Mouse (Mus musculus) spleen, adult 2 months (tissue): ENCODE measurements around the gene Tbc1d5. TPM values are rescaled to one million over a fixed set of nuclear protein-coding genes. Genes with fewer than 3 reads are reported as not detected.

Experiments used
- DNase-seq, 2 experiments: peaks; one replicate each; pipeline versions ENCODE4 v3.0.0 to v3.0.0-alpha.2; 2012 to 2021; ENCODE audit warnings: low spot score in 2 of 2, low read depth in 1 of 2
- H3K27ac ChIP-seq: fragments of 200-500 bp; 2 replicates; pipeline ENCODE4 v1.5.1; 2012; ENCODE audit warnings: low read length, inconsistent platforms; ENCODE audit not compliant: insufficient read depth
- H3K27me3 ChIP-seq: fragments of 200-500 bp; 2 replicates; pipeline ENCODE4 v1.6.1; 2012; ENCODE audit warnings: mild to moderate bottlenecking, moderate library complexity, low read length, inconsistent platforms; ENCODE audit not compliant: control insufficient read depth, insufficient read depth
- H3K36me3 ChIP-seq: fragments of 200-500 bp; 2 replicates; pipeline ENCODE4 v1.6.1; 2012; ENCODE audit warnings: mild to moderate bottlenecking, low read length, inconsistent platforms; ENCODE audit not compliant: control insufficient read depth, insufficient read depth
- H3K4me1 ChIP-seq: fragments of 200-500 bp; 2 replicates; pipeline ENCODE4 v1.6.1; 2011; ENCODE audit warnings: inconsistent platforms; ENCODE audit not compliant: control insufficient read depth, insufficient read depth, insufficient read length
- H3K4me3 ChIP-seq: fragments of 200-500 bp; 2 replicates; pipeline ENCODE4 v1.5.1; 2011; ENCODE audit warnings: mild to moderate bottlenecking, inconsistent platforms; ENCODE audit not compliant: insufficient read depth, insufficient read length; ENCODE audit errors: extremely low read depth
- CTCF ChIP-seq: fragments of 200-500 bp; IDR thresholded peaks from 2 replicates; pipeline ENCODE4 v1.5.1; 2011; ENCODE audit warnings: mild to moderate bottlenecking, inconsistent platforms; ENCODE audit not compliant: insufficient read depth, insufficient read length, insufficient replicate concordance; ENCODE audit errors: extremely low read depth
- POLR2A ChIP-seq: fragments of 200-500 bp; IDR thresholded peaks from 2 replicates; pipeline ENCODE4 v1.6.1; 2011; ENCODE audit warnings: low read depth, low read length, inconsistent platforms
- WGBS: fragments of 180-500 bp; shearing (Covaris S2); methylation state at CpG from one replicate; pipeline ENCODE4 v1.1.7; 2018; 5-methylcytosine and 5-hydroxymethylcytosine counted together
- polyA plus RNA-seq: library from polyadenylated mRNA; depleted of rRNA; stranded (reverse); fragments of >200 nt; gene quantifications from 2 replicates; pipeline ENCODE4 v1.2.3, GENCODE M21; 2012

The Tbc1d5 gene
- polyA plus RNA-seq, 1 experiment, result 11.4 TPM

DNA sequence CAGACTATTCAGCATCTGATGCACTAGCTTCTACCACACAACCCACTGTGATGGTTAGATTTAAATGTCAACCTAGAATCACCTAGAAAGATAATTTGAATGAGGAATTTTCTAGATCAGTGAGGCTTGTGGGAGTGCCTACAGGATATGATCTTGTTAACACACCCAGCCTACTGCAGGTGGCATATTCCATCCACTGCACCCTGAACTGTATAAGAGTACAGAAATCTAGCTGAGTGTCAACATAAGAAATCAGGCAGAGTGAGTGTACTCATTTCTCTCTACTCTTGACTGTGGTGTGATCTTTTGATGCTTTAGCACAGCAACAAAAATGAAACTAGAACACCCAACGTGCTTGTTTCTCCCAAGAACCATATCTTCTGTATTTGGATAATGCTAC lies 6.8 kb downstream of the Tbc1d5 start:
- H3K4me1 ChIP-seq, result no peaks in the 10 kb centered on the region
- no peaks in the 10 kb centered on the region for H3K27me3 ChIP-seq
- H3K27ac ChIP-seq, result no peak overlapping the region
- no peak overlapping the region for H3K4me3 ChIP-seq
- no peak for DNase-seq
- TF ChIP-seq CTCF (no peak), POLR2A (no peak)
- H3K36me3 ChIP-seq, result no peaks in the 10 kb centered on the region
- 37% methylated on average over 1 of the region's 1 CpGs for WGBS

- Histone ChIP-seq H3K36me3 (no peaks in the 10 kb centered on the region), H3K4me3 (no peak overlapping the region), H3K27me3 (no peaks in the 10 kb centered on the region), H3K4me1 (no peaks in the 10 kb centered on the region), H3K27ac (no peak overlapping the region)
- 96% methylated on average over 3 of the region's 3 CpGs for WGBS
- TF ChIP-seq CTCF (no peak), POLR2A (no peak)
- no peak for DNase-seq
Observed at GRCm38 (mm10) chr17:51171504-51171903, 7.6 kb downstream of the Tbc1d5 start.

GRCm38 (mm10) chr17:51169911-51170310 lies 9.2 kb downstream of the Tbc1d5 start:
- no peak for TF ChIP-seq POLR2A
- TF ChIP-seq CTCF, result no peak
- Histone ChIP-seq H3K4me3 (no peak overlapping the region), H3K4me1 (no peaks in the 10 kb centered on the region), H3K27ac (no peak overlapping the region), H3K27me3 (no peaks in the 10 kb centered on the region), H3K36me3 (no peaks in the 10 kb centered on the region)
- DNase-seq, result no peak
- WGBS, result 88% methylated on average over 4 of the region's 4 CpGs

- Histone ChIP-seq H3K27ac (no peak overlapping the region), H3K4me3 (no peak overlapping the region), H3K27me3 (no peaks in the 10 kb centered on the region), H3K36me3 (no peaks in the 10 kb centered on the region), H3K4me1 (0 out of 2 replicates have a peak, but pooled peaks cover 4% of the 10 kb centered on the region)
- no peak for TF ChIP-seq CTCF
- TF ChIP-seq POLR2A, result no peak
- DNase-seq, result no peak
Observed at GRCm38 (mm10) chr17:51162366-51162765, 16.8 kb downstream of the Tbc1d5 start.

GRCm38 (mm10) chr17:51159261-51159660 lies 19.9 kb downstream of the Tbc1d5 start:
- Histone ChIP-seq H3K27me3 (no peaks in the 10 kb centered on the region), H3K4me3 (no peak overlapping the region), H3K27ac (no peak overlapping the region), H3K36me3 (no peaks in the 10 kb centered on the region), H3K4me1 (0 out of 2 replicates have a peak, but pooled peaks cover 4% of the 10 kb centered on the region)
- 97% methylated on average over 5 of the region's 5 CpGs for WGBS
- TF ChIP-seq CTCF, result no peak
- TF ChIP-seq POLR2A, result no peak
- no peak for DNase-seq

DNA sequence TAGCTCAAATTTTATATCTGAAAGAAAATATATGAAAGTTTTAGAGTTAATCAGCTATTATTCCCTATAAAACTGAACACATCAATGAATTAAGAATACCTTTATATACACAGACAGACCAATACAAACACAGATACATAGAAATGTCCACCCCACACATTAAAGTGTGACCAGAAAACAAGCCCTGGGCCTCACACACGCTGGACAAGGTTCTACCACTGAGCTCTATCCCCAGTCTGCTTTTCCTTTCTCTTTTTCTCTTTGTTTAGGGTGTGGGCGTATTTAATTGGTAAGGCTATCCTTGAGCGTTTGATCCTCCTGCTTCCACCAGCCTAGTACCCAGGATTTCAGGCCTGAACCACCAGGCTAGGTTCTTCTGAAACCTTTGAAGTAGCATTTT lies 28.2 kb downstream of the Tbc1d5 start:
- WGBS, result 97% methylated on average over 3 of the region's 3 CpGs
- no peaks in the 10 kb centered on the region for H3K36me3 ChIP-seq
- H3K27ac ChIP-seq, result no peak overlapping the region
- TF ChIP-seq CTCF (no peak), POLR2A (no peak)
- no peak for DNase-seq
- no peaks in the 10 kb centered on the region for H3K4me1 ChIP-seq
- no peaks in the 10 kb centered on the region for H3K27me3 ChIP-seq
- H3K4me3 ChIP-seq, result no peak overlapping the region

- H3K4me1 ChIP-seq, result no peaks in the 10 kb centered on the region
- H3K36me3 ChIP-seq, result no peaks in the 10 kb centered on the region
- H3K4me3 ChIP-seq, result no peak overlapping the region
- no peaks in the 10 kb centered on the region for H3K27me3 ChIP-seq
- no peak for DNase-seq
- WGBS, result 88% methylated on average over 4 of the region's 4 CpGs
- TF ChIP-seq POLR2A, result no peak
- TF ChIP-seq CTCF, result no peak
- H3K27ac ChIP-seq, result no peak overlapping the region
Observed at GRCm38 (mm10) chr17:51144983-51145382, 34.2 kb downstream of the Tbc1d5 start.
